Mouse (Mus musculus) monocyte, adult 2 months (primary cell): ENCODE measurements around the gene Sec14l1.

ENCODE experiments used
- DNase-seq, 2 experiments: peaks; one replicate each; pipeline ENCODE4 v3.0.0; 2022; ENCODE audit warnings: low spot score in 2 of 2, low read depth in 1 of 2

Gene Sec14l1

GRCm38 (mm10) chr11:117151461-117151860 is 36.5 kb downstream of the Sec14l1 start:
- no peak for DNase-seq

GRCm38 (mm10) chr11:117152541-117152940 is 37.6 kb downstream of the Sec14l1 start:
- DNase-seq: no peak

GRCm38 (mm10) chr11:117153553-117153952 is 38.6 kb downstream of the Sec14l1 start:
- no peak for DNase-seq

- DNase-seq: no peak
Measured at GRCm38 (mm10) chr11:117154088-117154815, 39.3 kb downstream of the Sec14l1 start.

GRCm38 (mm10) chr11:117156725-117157124 is 41.8 kb downstream of the Sec14l1 start:
- no peak for DNase-seq

- no peak for DNase-seq
Measured at GRCm38 (mm10) chr11:117158343-117158742, 43.4 kb downstream of the Sec14l1 start.

- no peak for DNase-seq
Measured at GRCm38 (mm10) chr11:117159257-117159945, 44.4 kb downstream of the Sec14l1 start.

- DNase-seq: no peak
Measured at GRCm38 (mm10) chr11:117159946-117160307, 45.0 kb downstream of the Sec14l1 start.

GRCm38 (mm10) chr11:117160791-117161190 is 45.8 kb downstream of the Sec14l1 start:
- no peak for DNase-seq

- DNase-seq: no peak
Measured at GRCm38 (mm10) chr11:117161574-117161973, 46.6 kb downstream of the Sec14l1 start.

GRCm38 (mm10) chr11:117163098-117163497 is 48.1 kb downstream of the Sec14l1 start:
- no peak for DNase-seq

- DNase-seq: no peak
Measured at GRCm38 (mm10) chr11:117163771-117164170, 48.8 kb downstream of the Sec14l1 start.

- DNase-seq: no peak
Measured at GRCm38 (mm10) chr11:117168278-117169087, 53.5 kb downstream of the Sec14l1 start.

GRCm38 (mm10) chr11:117169088-117169635 is 54.2 kb downstream of the Sec14l1 start:
- no peak for DNase-seq

GRCm38 (mm10) chr11:117169801-117170565 is 55.0 kb downstream of the Sec14l1 start:
- no peak for DNase-seq

- no peak for DNase-seq
Measured at GRCm38 (mm10) chr11:117174098-117174892, 59.3 kb downstream of the Sec14l1 start.

GRCm38 (mm10) chr11:117174924-117175323 is 60.0 kb downstream of the Sec14l1 start:
- DNase-seq: no peak

- DNase-seq: no peak
Measured at GRCm38 (mm10) chr11:117175472-117175871, 60.5 kb downstream of the Sec14l1 start.

- DNase-seq: no peak
Measured at GRCm38 (mm10) chr11:117176304-117176703, 61.3 kb downstream of the Sec14l1 start.

GRCm38 (mm10) chr11:117176900-117177299 is 61.9 kb downstream of the Sec14l1 start:
- DNase-seq: no peak
